Mouse (Mus musculus) granulocyte monocyte progenitor cell, adult 5-6 weeks (primary cell): ENCODE measurements around the gene Fkbpl. TPM values are rescaled to one million over a fixed set of nuclear protein-coding genes. Genes with fewer than 3 reads are reported as not detected.
A peak's percentile ranks its signal among the peaks of the same experiment; 100 is the strongest.

Source experiments
- ATAC-seq: replicated peaks from 2 replicates; pipeline ENCODE4 v1.8.0; 2016; ENCODE audit warnings: mild to moderate bottlenecking, moderate TSS enrichment, inconsistent platforms; ENCODE audit not compliant: poor library complexity, severe bottlenecking
- total RNA-seq, 2 experiments: library from RNA; stranded (forward) in 1 of 2; stranded (reverse) in 1 of 2; fragments of 200-712, 200-1000 nt in 1 of 2; fragments of >200 nt in 1 of 2; fragmentation: Nextera tagmentation in 1 of 2; gene quantifications; 2 replicates each; pipeline ENCODE4 v1.2.3; 2014 to 2017

Gene Fkbpl
- total RNA-seq, 2 experiments from 2014 or later, result 2.9 to 12.4 TPM

- no peak; the same call in 1 of the 2 replicates for ATAC-seq
Measured at GRCm38 (mm10) chr17:34661121-34661591, 16.6 kb downstream of the Fkbpl start.

- no peak for ATAC-seq
Measured at GRCm38 (mm10) chr17:34662468-34662867, 17.9 kb downstream of the Fkbpl start.

- no peak for ATAC-seq
Measured at GRCm38 (mm10) chr17:34662978-34663377, 18.4 kb downstream of the Fkbpl start.

GRCm38 (mm10) chr17:34663558-34663957 lies 19.0 kb downstream of the Fkbpl start:
- ATAC-seq, result no peak

DNA sequence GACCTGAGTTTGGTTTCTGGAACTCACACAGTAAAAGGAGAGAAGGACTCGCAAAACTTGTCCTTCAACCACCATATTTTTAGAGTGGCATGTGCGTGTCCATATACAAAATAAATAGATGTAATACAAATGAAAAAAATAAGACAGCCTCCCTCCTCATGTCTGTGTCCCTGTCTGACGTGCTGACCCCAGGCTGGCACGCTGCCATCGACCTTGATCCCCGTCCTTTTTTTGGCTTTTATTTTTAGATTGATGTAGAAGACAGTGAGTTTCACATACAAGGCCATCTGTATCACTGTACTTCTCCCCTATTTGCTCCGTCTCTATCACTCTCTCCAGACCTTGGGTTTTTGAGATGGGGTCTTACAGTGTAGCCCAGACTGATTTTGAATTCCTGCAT lies 19.9 kb downstream of the Fkbpl start:
- no peak for ATAC-seq

GRCm38 (mm10) chr17:34670235-34670634 lies 25.7 kb downstream of the Fkbpl start, which contains the start of gene Tnxb:
Gene Tnxb (plus strand): TSS chr17:34670535.
- ATAC-seq, result no peak

DNA sequence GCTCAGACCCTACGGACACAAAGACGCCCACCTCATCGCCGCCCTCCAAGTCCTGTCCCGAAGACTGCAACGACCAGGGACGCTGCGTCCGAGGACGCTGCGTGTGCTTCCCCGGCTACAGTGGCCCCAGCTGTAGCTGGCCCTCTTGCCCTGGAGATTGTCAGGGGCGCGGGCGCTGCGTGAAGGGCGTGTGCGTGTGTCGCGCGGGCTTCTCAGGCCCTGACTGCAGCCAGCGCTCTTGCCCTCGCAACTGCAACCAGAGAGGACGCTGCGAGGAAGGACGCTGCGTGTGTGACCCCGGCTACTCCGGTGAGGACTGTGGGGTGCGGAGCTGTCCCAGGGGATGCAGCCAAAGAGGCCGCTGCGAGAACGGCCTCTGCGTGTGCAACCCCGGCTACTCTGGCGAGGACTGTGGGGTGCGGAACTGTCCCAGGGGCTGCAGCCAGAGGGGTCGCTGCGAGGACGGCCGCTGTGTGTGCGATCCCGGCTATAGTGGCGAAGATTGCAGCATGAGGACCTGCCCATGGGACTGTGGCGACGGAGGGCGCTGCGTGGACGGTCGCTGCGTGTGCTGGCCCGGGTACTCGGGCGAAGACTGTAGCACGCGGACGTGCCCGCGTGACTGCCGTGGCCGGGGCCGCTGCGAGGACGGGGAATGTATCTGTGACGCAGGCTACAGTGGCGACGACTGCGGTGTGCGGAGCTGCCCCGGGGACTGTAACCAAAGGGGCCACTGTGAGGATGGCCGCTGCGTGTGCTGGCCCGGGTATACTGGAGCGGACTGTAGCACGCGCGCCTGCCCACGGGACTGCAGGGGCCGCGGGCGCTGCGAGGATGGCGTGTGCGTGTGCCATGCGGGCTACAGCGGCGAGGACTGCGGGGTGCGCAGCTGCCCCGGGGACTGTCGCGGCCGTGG lies 26.8 kb downstream of the Fkbpl start:
- ATAC-seq, result peak; percentile 27

DNA sequence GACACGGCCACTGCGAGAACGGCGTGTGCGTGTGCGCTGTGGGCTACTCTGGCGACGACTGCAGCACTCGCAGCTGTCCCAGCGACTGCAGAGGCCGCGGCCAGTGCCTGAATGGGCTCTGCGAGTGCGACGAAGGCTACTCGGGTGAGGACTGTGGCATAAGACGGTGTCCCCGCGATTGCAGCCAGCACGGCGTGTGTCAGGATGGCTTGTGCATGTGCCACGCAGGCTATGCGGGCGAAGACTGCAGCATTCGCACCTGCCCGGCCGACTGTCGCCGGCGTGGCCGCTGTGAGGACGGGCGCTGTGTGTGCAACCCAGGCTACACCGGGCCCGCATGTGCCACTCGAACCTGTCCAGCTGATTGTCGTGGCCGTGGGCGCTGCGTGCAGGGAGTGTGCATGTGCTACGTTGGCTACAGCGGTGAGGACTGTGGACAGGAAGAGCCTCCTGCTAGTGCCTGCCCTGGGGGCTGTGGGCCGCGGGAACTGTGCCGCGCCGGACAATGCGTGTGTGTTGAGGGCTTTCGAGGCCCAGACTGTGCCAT lies 27.8 kb downstream of the Fkbpl start:
- ATAC-seq, result no peak

- no peak for ATAC-seq
Measured at GRCm38 (mm10) chr17:34673139-34673538, 28.6 kb downstream of the Fkbpl start.

GRCm38 (mm10) chr17:34674524-34675204 lies 30.1 kb downstream of the Fkbpl start:
- ATAC-seq, result no peak

- no peak for ATAC-seq
Measured at GRCm38 (mm10) chr17:34675205-34676092, 30.9 kb downstream of the Fkbpl start.

DNA sequence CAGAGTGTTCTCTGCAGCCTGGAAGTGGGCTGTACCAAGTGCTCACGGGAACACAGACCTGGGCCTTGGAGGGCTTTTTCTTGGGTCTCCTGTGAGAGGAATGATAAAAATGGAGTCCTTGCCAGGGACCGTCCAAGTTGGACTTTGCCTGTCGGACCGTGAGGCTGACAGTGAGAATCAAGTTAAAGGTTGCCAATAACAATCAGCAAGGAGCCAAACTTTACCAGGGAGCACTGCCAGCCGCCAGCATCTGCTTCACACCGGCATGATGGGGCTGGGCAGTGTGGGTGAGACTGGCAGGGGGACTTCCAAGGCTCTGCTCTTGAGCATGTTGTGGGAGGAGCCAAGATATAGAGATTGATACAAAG lies 31.5 kb downstream of the Fkbpl start:
- no peak for ATAC-seq

DNA sequence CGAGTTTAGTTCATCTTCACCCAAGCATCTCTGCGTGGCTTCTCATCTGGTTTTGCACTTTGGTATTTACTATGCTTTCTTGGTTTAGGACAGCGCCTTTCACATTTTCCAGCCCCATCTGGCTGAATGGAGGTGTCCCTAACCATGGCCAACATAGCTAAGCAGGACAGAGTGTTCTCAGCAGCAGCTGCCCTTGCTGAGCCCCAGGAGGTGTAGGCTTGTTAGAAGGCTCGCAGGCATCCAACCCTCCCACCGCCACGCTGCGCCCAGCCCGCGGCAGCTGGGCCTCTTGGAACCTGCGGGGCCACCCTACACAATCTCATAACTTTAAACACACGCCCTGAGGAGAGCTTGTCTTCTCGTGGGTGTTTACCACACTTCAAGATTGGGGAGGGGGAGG lies 32.1 kb downstream of the Fkbpl start:
- no peak for ATAC-seq

DNA sequence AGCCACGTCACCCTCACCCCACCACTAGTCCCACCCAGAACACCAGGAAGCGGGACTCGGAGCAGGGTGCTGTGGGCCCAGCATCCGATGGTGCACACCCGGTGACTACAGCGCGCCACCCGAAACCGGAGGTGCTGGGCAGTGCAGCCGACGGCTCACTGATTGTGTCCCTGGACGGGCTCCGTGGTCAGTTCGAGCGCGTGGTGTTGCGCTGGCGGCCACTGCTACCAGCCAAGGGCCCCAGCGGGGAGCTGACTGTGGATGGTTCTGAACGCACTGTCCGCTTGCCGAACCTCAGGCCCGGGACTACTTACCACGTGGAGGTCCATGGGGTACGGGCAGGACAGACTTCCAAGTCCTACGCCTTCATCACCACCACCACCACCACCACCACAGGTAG lies 35.6 kb downstream of the Fkbpl start:
- no peak for ATAC-seq

DNA sequence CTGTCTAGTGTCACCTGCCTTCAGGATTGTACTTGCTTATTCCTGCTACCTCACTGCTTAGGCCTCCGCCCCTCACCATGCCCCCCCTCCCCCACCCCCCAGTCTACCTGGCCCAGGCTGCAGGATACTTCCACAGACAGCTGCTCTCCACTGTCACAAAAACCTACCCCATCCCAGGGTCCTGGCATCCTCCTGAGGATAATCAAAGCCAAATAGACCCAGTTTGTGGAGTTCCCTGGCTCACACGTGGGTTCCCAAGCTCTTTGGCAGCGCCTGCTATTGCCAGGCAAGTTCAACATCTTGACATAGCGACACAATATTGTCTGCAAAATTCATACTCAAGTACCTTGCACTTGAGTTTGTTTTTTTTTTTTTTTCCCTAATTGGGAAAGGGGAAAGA lies 36.1 kb downstream of the Fkbpl start:
- ATAC-seq, result no peak

DNA sequence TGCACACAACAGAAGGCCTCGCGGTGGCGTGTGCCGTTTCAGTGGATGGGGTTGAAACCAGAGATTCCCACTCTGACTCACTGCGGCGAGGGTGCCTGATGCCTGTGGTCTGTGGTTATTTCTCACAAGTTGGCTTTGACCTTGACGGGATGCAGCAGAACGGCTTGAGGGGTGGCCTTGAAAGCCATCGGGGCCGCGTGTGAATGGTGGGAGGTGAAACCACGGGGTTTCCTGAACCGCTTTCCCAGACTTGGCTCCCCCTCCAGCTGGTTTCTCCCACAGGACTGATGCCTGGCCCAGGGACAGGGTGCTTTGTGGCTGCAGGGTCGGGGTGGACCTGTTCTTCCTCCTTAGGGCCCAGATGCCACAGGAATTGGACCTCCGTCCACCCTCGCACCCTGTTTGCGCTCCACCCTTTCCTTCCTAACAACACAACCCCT lies 36.6 kb downstream of the Fkbpl start:
- peak; percentile 71 for ATAC-seq

- no peak for ATAC-seq
Measured at GRCm38 (mm10) chr17:34681881-34682536, 37.4 kb downstream of the Fkbpl start.

- no peak for ATAC-seq
Measured at GRCm38 (mm10) chr17:34683179-34683578, 38.6 kb downstream of the Fkbpl start.

GRCm38 (mm10) chr17:34683686-34684220 lies 39.2 kb downstream of the Fkbpl start:
- no peak for ATAC-seq
